Mouse (Mus musculus): Measurements from ENCODE around the gene Becn1.

The Becn1 gene

GRCm38 (mm10) chr11:101315665-101316500 lies 13.8 kb upstream of the Becn1 start, which contains the start of gene Psme3:
Psme3 (plus strand) TSS chr11:101316213.
- DNase-seq (ENCODE audit: extremely low read depth, insufficient read length, low spot score): peak; percentile 95

DNA sequence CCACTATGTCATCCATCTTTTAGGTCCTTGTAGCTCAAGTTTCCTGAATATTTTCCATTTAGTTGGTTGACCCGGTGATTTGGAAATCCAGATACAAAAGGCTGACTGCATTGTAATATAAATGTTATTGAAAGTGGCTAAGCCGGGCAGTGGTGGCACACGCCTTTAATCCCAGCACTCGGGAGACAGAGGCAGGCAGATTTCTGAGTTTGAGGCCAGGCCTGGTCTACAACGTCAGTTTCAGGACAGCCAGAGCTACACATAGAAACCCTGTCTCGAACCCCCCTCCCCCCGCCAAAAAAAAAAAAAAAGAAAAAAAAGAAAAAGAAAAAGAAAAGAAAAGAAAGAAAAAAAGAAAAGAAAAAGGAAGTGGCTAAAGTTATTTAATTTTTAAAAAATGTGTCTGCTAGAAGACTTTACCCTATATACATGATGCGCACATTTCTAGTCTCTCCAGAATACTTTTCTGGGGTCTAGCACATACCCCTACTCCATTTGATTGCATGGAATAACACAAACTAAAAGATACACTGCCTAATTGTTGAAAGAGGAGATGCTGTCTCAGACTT lies 13.1 kb upstream of the Becn1 start:
- no peak for DNase-seq (ENCODE audit: extremely low read depth, insufficient read length, low spot score)

DNA sequence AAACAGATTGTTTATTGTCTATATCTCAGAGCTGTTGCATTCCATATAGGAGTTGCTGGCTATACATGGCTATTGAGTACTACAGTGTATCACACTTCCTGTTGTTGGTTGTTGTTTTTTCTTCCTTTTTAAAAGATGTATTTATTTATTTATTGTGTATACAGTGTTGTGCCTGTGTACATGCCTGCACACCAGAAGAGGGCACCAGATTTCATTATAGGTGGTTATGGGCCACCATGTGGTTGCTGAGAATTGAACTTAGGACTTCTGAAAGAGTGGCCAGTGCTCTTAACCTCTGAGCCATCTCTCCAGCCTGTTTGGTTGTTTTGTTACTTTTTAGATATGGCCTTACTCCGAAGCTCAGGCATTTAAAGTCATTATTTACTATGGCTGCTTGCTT lies 12.5 kb upstream of the Becn1 start:
- no peak for DNase-seq (ENCODE audit: extremely low read depth, insufficient read length, low spot score)

DNA sequence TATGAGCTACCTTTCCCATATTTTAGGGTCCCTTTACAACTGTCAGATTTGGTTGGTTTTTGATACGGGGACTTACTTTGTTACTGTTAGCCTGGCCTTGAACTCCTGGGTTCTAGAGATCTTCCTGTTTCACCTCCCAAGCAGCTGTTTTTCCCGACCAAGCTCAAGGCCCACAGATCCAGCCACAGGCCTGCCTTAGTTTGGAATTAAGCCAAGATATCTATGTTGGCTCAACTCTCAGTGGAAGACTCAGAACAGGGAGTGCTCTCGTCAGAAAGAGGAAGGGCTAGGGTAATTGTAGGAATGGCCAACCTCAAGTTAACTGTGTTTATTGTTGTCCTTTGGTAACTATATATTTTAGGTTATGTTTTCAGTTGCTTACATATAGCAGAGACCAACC lies 10.1 kb upstream of the Becn1 start:
- no peak for DNase-seq (ENCODE audit: extremely low read depth, insufficient read length, low spot score)

- DNase-seq (ENCODE audit: extremely low read depth, insufficient read length, low spot score): no peak
These were observed 9.0 kb upstream of the Becn1 start for GRCm38 (mm10) chr11:101311083-101311482.

DNA sequence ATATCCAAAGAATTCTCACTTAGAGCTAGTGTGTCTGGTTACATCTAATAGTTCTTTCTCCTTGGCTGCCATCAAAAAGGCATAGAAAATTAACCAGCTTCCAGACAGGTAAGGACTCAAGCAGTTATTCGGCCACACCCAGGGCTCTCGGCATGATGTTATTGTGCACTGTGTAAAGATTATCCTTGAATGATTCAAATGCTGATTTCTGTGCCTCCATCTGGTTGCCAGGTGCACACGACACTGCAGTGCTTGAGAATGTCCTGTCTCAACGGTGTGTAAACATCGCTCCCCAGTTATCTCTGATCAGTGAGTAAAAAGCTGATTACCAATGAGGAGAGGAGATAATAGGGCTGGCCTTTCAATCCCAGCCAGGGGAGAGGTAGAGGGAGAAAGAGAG lies 5.7 kb upstream of the Becn1 start:
- DNase-seq (ENCODE audit: extremely low read depth, insufficient read length, low spot score): no peak

GRCm38 (mm10) chr11:101301299-101302003 lies 635 bp downstream of the Becn1 start:
- no peak for DNase-seq (ENCODE audit: extremely low read depth, insufficient read length, low spot score)

DNA sequence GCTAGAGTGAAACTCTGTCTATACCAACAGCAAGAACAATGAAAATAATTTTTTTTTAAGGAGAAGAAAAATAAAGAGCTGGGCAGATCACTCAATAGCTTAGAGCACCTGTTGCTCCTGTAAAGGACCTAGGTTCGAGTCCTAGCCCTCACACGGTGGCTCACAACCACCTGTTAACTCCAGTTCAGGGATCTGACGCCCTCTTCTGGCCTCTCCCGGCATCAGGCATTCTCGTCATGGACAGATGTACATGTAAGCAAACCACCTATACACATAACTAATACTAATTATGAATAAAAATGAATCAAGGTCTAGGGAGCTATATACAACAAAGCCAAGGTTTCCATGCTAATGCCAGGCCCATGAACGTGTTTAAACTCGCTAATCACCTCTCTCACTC lies 1.2 kb downstream of the Becn1 start:
- no peak for DNase-seq (ENCODE audit: extremely low read depth, insufficient read length, low spot score)

DNA sequence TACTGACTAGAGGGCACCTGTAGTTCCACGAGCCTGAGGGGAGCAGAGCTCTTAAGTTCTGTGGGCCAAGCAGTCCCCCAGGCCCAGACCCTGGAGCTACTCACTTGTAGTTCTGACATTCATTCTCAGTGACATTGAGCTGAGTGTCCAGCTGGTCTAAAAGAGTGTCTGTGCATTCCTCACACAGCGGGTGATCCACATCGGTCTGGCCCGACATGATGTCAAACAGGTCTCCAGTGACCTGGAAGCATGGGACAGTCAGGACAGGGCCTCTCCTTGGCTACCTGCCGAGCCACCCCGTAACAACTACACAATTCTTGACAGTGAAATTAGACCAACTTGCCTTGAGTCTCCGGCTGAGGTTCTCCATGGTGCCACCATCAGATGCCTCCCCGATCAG lies 6.9 kb downstream of the Becn1 start:
- no peak for DNase-seq (ENCODE audit: extremely low read depth, insufficient read length, low spot score)

DNA sequence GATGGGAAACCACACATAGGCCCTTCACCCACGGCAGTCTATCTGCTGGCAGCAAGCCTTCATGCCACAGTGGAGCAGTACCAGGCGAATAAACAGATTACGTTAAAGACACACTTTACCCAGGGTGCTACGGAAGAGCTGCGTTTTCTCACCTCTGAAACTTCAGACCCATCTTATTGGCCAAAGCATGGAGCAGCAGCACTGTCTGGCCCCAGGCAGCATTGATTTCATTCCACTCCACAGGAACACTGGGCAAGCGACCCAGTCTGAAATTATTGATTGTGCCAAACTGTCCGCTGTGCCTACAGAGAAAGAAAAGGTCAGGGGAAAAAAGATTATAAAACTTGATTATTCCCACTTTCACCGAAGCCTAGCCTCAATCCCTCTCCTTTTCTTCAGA lies 10.9 kb downstream of the Becn1 start:
- DNase-seq (ENCODE audit: extremely low read depth, insufficient read length, low spot score): no peak

DNA sequence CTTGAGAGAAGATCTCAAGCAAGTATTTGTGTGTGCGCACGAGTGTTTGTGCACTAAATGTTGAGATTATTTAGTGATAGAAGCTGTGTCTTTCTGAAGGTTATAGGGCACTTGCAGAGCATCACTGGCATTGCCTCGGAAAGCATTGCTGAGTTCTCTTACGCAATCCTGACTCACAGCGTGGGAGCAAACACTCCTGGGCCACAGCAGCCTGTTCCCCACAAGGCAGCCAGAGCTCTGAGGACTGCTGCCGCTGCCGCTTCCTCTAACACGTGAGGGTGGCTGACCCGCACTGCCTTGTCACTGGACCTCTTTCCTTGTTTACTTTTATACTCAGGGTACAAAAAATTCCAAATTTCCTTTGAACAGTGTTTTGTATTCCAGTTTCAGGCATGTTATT lies 14.8 kb downstream of the Becn1 start:
- peak; percentile 45 for DNase-seq (ENCODE audit: extremely low read depth, insufficient read length, low spot score)

- no peak for DNase-seq (ENCODE audit: extremely low read depth, insufficient read length, low spot score)
These were observed 18.3 kb downstream of the Becn1 start for GRCm38 (mm10) chr11:101283805-101284204.

DNA sequence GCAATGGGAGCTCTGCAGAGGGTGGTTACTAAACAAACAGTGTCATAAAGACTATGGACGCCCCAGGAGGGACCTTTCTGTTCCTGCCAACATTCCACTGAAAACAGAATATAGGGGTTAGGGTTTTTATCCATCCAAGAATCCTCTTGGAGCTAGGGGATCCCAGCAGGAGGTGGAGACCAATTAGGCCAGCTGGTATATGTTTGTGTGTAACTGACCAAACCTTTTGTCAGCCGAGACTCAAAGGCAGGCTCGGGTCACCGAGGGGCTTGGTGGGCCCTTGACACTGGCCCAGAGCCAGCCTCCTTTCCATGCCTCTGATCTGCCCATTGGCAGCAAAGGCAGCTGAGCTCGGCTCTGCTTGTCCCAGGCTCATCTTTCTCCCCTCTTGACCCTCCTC lies 19.2 kb downstream of the Becn1 start:
- no peak for DNase-seq (ENCODE audit: extremely low read depth, insufficient read length, low spot score)

DNA sequence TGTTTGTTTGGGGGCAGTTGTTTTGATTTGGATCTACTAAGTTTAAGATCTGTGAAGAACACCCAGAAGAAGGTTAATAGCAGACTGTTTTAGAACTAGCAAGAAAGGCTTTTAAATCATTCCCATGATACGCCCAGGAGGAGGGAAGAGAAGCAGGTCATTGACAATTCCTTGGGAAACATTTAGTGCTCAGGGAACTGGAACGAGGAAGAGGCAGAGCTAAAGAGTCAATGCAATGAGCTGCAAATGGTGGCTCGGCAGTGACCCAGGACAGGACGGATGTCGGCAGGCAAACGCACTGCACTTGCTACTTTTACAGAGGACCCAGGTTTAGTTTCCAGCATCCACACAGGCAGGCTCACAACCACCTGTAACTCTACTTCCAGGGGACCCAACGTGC lies 21.2 kb downstream of the Becn1 start:
- DNase-seq (ENCODE audit: extremely low read depth, insufficient read length, low spot score): no peak

- DNase-seq (ENCODE audit: extremely low read depth, insufficient read length, low spot score): no peak
These were observed 22.9 kb downstream of the Becn1 start for GRCm38 (mm10) chr11:101279193-101279569.

DNA sequence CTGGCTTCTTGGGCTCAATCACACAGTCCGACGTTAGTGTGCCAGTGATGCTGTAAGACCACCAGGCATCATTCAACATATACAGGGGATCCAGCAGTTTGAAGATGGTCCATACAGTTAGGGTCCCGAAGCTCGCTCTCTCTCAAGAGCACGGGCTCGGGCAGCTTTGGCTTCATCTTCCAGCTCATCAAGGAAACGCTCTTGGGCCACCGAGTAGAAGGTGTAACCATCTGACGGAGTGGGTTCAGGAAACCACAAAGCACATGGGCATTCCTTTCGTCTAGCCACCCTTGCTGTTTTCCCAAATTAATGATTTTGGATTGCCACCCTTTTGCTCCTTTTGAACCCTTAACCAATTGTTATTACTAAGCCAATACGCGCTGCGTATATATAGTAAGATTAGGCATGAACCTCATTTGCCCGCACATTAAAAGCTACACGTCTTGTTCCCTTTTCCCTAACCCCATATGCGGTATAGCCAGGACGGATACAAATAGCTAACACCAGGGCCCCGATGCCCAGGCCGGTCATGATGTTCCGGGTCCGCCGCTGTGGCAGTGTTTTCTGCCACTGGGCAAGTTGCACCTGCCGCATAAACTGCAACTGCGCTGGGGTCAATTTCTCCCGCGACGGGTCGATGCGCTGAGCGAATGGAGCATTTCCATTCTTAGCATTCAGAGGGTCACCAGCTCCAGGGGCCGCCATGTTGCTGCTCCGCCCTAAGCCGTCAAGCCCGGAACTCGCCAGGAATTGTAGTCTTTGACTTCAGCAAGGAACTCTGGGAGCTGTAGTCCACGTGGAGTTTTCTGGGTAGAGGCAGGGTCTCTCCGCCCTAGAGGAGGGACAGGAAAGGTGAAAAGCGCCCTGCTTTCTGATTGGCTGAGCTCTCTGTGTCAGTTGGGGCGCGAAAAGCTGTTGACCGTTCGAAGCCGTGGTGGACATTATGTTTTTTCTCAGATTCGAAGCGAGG lies 23.6 kb downstream of the Becn1 start, which contains the start of the genes Cntd1 and Coa3:
Gene Cntd1 (plus strand): TSS at position 790 of the 970 bp plus-strand sequence.
Gene Coa3 (minus strand): TSS at position 892 of the 970 bp plus-strand sequence.
- peak; percentile 73 for DNase-seq (ENCODE audit: extremely low read depth, insufficient read length, low spot score)

DNA sequence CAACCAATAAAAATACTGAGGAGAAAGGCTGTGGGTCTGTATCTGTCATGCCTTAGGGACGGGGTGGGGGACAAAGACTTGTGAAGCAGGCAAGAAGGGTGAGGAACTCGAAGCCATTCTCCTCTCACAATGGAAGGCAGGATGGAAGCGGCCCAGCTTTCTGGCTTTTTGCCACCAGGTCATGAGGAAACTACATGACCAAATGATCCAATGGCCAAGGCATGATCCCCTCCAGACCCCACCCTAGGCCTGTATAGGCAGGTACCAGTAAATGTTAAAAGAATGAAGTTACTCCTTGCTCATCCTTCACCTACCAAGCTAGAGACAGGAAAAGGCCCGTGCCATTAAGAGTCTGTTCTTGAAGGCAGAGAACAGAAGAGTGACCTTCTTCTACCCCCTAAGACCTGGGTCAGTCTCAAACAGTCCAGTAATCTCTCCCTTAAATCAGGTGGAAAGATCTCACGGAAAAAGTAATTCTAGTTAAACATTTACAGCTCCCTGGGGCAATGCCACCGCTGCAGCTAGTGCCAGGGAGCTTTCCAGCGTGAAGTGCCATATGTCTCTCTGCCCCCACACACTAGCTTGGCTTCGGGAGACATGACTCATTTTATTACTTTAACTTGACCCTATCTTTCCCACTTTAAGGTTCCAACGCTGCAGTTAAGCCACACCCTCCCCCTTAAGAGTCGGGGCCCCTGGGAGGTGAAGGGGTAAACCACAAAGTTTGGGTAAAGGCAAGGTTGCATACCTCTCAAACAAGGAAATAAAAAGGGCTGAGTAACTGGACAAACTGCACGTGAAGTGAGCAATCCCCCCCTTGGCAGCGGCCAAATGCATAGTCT lies 24.5 kb downstream of the Becn1 start:
- peak; percentile 66 for DNase-seq (ENCODE audit: extremely low read depth, insufficient read length, low spot score)

DNA sequence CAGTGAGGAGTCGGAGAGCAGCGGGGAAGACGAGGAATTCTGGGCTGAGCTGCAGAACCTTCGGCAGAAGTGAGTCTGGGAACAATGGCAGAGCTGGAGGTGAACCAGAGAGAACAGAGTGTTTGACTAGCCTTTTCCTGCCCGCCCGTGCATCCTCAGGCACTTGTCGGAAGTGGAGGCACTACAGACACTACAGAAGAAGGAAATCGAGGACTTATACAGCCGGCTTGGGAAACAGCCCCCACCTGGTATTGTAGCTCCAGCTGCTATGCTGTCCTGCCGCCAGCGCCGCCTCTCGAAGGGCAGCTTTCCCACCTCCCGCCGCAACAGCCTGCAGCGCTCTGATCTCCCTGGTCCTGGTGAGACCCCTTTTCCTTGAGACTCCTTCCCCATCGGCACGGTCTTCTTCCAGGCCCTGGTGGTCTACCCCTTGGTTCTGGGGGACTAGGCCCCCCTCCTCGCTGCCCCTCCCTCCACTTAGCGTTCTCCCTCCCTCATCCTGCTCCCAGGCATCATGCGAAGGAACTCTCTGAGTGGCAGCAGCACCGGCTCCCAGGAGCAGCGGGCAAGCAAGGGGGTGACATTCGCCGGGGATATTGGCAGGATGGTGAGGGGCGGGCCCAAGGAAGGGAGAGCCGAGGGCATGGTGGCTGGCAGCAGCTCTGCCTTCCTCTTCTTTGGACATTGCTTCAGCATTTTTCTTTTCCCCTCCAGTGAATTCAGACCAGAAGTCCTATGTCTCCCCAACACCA lies 25.6 kb downstream of the Becn1 start:
- no peak for DNase-seq (ENCODE audit: extremely low read depth, insufficient read length, low spot score)

- DNase-seq (ENCODE audit: extremely low read depth, insufficient read length, low spot score): no peak
These were observed 26.8 kb downstream of the Becn1 start for GRCm38 (mm10) chr11:101275309-101275708.
